Mouse (Mus musculus) hindbrain, embryonic 16.5 days (tissue): ENCODE measurements at regions not wholly inside any gene's neighbourhood (a gene's known extent, or its start where the extent isn't known, plus 50 kb on each side); places are given as distances from the start of the nearest gene placed in this dataset.

ENCODE experiments used
- ATAC-seq: fragments of 200-750 bp; cut with Nextera tagmentation; 2 replicates; pipeline ENCODE4 v1.8.0; 2017; ENCODE audit warnings: moderate TSS enrichment, moderate library complexity
- H3K27ac ChIP-seq: fragments of 300-500 bp; sonication (generic); 2 replicates; pipeline ENCODE4 v1.5.1; 2014; ENCODE audit warnings: low read depth, mild to moderate bottlenecking, control low read depth, low read length, moderate library complexity
- H3K27me3 ChIP-seq: fragments of 300-500 bp; sonication (generic); replicated peaks from 2 replicates; pipeline ENCODE4 v1.6.1; 2014; ENCODE audit warnings: low read length; ENCODE audit not compliant: control insufficient read depth, insufficient read depth
- H3K36me3 ChIP-seq: fragments of 300-500 bp; sonication (generic); 2 replicates; pipeline ENCODE4 v1.6.1; 2014; ENCODE audit warnings: mild to moderate bottlenecking, low read length, moderate library complexity, mixed read lengths; ENCODE audit not compliant: control insufficient read depth, insufficient read depth
- H3K4me1 ChIP-seq: fragments of 300-500 bp; sonication (generic); 2 replicates; pipeline ENCODE4 v1.6.1; 2014; ENCODE audit warnings: low read depth, low read length; ENCODE audit not compliant: control insufficient read depth, insufficient read depth
- H3K4me2 ChIP-seq: fragments of 300-500 bp; sonication (generic); 2 replicates; pipeline ENCODE4 v1.6.1; 2014; ENCODE audit warnings: mild to moderate bottlenecking, low read length, control low read depth, moderate library complexity
- H3K4me3 ChIP-seq: fragments of 300-500 bp; sonication (generic); 2 replicates; pipeline ENCODE4 v1.5.1; 2014; ENCODE audit warnings: mild to moderate bottlenecking, low read length, control low read depth, moderate library complexity
- H3K9ac ChIP-seq: fragments of 300-500 bp; sonication (generic); 2 replicates; pipeline ENCODE4 v1.6.1; 2014; ENCODE audit warnings: low read depth, mild to moderate bottlenecking, control low read depth, low read length, moderate library complexity
- H3K9me3 ChIP-seq: fragments of 300-500 bp; sonication (generic); 2 replicates; pipeline ENCODE4 v1.6.1; 2014; ENCODE audit warnings: mild to moderate bottlenecking, low read length, moderate library complexity; ENCODE audit not compliant: control insufficient read depth
- WGBS: fragments of 180-500 bp; shearing (Covaris S2); extraction: QIAGEN DNeasy Blood & Tissue Kit; methylation state at CpG from one replicate; pipeline ENCODE4 v1.1.7; 2014; 5-methylcytosine and 5-hydroxymethylcytosine counted together

GRCm38 (mm10) chr11:64647938-64648337 lies 211.5 kb upstream of the F930015N05Rik start:
- Histone ChIP-seq H3K4me1 (no peaks in the 10 kb centered on the region), H3K36me3 (no peaks in the 10 kb centered on the region), H3K9me3 (no peaks in the 10 kb centered on the region), H3K27me3 (no peaks in the 10 kb centered on the region), H3K9ac (no peak overlapping the region), H3K4me2 (no peak overlapping the region), H3K27ac (no peak overlapping the region), H3K4me3 (no peak overlapping the region)
- WGBS, result 51% methylated on average over 2 of the region's 2 CpGs
- ATAC-seq, result no peak

GRCm38 (mm10) chr11:64650571-64651282 lies 214.3 kb upstream of the F930015N05Rik start:
- no peaks in the 10 kb centered on the region for H3K4me1 ChIP-seq
- no peak overlapping the region for H3K4me3 ChIP-seq
- no peak overlapping the region for H3K27ac ChIP-seq
- 76% methylated on average over 10 of the region's 10 CpGs for WGBS
- no peaks in the 10 kb centered on the region for H3K27me3 ChIP-seq
- no peak for ATAC-seq
- no peaks in the 10 kb centered on the region for H3K36me3 ChIP-seq
- H3K4me2 ChIP-seq, result no peak overlapping the region
- no peaks in the 10 kb centered on the region for H3K9me3 ChIP-seq
- H3K9ac ChIP-seq, result no peak overlapping the region

DNA sequence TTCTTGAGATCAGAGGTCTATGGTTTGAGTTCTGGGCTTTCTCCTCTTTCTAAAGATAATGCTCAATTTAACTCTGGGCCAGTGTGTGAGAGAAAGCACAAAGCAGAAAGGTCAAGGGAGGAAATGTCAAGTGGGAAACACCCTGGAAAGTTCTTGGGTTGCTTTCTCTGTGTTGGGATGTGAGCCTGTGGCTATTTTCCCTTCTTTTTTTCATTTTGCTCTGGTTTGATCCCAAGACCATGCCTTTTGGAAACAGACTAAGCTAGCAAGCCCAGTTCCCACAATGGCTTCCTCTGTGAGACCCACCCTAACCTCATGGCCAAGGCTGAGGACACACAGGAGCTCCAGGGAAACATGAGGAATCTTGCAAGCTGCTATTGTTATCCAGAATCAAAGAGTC lies 216.4 kb upstream of the F930015N05Rik start:
- ATAC-seq, result no peak
- H3K4me2 ChIP-seq, result no peak overlapping the region
- no peaks in the 10 kb centered on the region for H3K36me3 ChIP-seq
- H3K9ac ChIP-seq, result no peak overlapping the region
- no peak overlapping the region for H3K27ac ChIP-seq
- no peaks in the 10 kb centered on the region for H3K27me3 ChIP-seq
- H3K9me3 ChIP-seq, result no peaks in the 10 kb centered on the region
- no peaks in the 10 kb centered on the region for H3K4me1 ChIP-seq
- no peak overlapping the region for H3K4me3 ChIP-seq

GRCm38 (mm10) chr11:64655162-64655561 lies 218.7 kb upstream of the F930015N05Rik start:
- no peaks in the 10 kb centered on the region for H3K4me1 ChIP-seq

DNA sequence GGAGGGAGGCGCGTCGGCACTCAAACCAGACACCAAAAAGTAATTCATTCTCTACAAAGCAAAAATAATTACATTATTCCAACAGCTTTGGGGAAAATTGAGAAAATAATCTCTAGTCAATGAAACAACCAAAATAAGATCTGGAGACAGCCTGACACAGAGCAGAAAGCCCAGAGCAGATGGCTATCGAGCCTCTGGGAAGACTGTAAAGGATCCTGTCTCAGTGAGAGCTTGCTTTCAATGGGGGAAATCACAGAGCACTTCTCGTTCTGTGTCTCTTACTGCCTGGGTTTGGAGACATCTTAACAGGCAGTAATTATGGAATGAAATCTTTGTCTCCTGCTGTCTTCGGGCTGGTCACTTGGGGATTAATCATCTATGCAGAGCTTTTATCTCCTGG lies 226.7 kb upstream of the F930015N05Rik start:
- Histone ChIP-seq H3K4me1 (no peaks in the 10 kb centered on the region), H3K36me3 (no peaks in the 10 kb centered on the region), H3K4me2 (peak overlapping the region; percentile 27; the same call in 1 of the 2 replicates), H3K9me3 (no peaks in the 10 kb centered on the region), H3K27ac (no peak overlapping the region), H3K27me3 (no peaks in the 10 kb centered on the region), H3K4me3 (no peak overlapping the region), H3K9ac (no peak overlapping the region)
- 32% methylated on average over 6 of the region's 6 CpGs for WGBS
- no peak for ATAC-seq

More at GRCm38 (mm10) chr11:64655162-64655561, 218.7 kb upstream of the F930015N05Rik start:
- Histone ChIP-seq H3K9me3 (no peaks in the 10 kb centered on the region), H3K27ac (no peak overlapping the region), H3K9ac (no peak overlapping the region), H3K36me3 (no peaks in the 10 kb centered on the region), H3K27me3 (no peaks in the 10 kb centered on the region), H3K4me2 (no peak overlapping the region), H3K4me3 (no peak overlapping the region)
- no peak for ATAC-seq
- WGBS, result 93% methylated on average over 1 of the region's 1 CpGs

DNA sequence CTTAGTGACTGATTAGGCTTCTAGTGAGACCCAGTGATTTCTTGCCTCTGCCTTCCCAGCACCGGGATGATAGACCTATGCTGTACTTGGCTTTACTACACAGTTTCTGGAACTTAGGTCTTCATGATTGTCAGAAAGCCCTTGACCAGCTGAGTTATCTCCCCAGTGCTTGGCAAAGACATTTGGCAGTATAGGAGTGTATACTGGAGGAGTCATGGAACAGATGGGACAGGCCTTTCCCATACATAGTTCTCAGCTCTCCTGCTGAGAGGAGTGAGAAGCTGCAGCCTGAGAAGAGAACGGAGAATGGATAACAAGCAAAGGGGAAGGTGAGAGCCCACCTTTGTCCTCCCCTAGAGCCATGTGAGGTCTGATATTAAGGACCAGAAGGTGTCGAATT lies 230.6 kb upstream of the F930015N05Rik start:
- no peak for ATAC-seq
- WGBS, result 79% methylated on average over 3 of the region's 3 CpGs
- H3K9me3 ChIP-seq, result no peaks in the 10 kb centered on the region
- no peaks in the 10 kb centered on the region for H3K27me3 ChIP-seq
- H3K36me3 ChIP-seq, result no peaks in the 10 kb centered on the region
- H3K4me2 ChIP-seq, result no peak overlapping the region
- no peak overlapping the region for H3K9ac ChIP-seq
- no peak overlapping the region for H3K4me3 ChIP-seq
- no peaks in the 10 kb centered on the region for H3K4me1 ChIP-seq
- H3K27ac ChIP-seq, result no peak overlapping the region

GRCm38 (mm10) chr11:64667521-64667920 lies 231.1 kb upstream of the F930015N05Rik start:
- Histone ChIP-seq H3K9me3 (no peaks in the 10 kb centered on the region), H3K27ac (no peak overlapping the region), H3K36me3 (no peaks in the 10 kb centered on the region), H3K9ac (no peak overlapping the region), H3K27me3 (no peaks in the 10 kb centered on the region), H3K4me2 (no peak overlapping the region), H3K4me1 (no peaks in the 10 kb centered on the region), H3K4me3 (no peak overlapping the region)
- 62% methylated on average over 7 of the region's 7 CpGs for whole genome bisulfite sequencing
- ATAC-seq, result no peak

- Histone ChIP-seq H3K4me2 (no peak overlapping the region), H3K9ac (no peak overlapping the region), H3K9me3 (no peaks in the 10 kb centered on the region), H3K27me3 (no peaks in the 10 kb centered on the region), H3K36me3 (no peaks in the 10 kb centered on the region), H3K4me1 (no peaks in the 10 kb centered on the region), H3K4me3 (no peak overlapping the region), H3K27ac (no peak overlapping the region)
- no peak for ATAC-seq
- 50% methylated on average over 3 of the region's 3 CpGs for WGBS
These were observed 235.4 kb upstream of the F930015N05Rik start for GRCm38 (mm10) chr11:64671898-64672297.

DNA sequence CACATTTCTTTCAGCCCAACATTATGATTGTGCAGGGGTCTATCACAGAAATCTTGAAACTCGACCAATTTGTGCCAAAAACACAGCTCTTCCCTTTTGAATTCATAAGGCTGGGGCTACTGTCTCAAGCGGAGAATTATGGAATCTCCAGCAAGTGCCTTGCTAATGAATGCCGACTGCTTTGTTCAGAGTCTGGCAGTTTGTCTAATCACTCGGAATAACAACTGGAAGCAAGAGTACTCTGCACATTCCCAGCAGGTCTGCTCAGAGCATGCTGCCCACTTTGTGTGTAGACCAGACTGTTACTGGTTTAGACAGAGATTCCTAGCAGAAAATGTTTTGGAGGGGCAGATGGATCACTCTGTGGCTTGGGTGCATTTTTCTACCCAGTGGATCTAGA lies 237.1 kb upstream of the F930015N05Rik start:
- no peak overlapping the region for H3K4me2 ChIP-seq
- H3K36me3 ChIP-seq, result no peaks in the 10 kb centered on the region
- H3K4me3 ChIP-seq, result no peak overlapping the region
- H3K27ac ChIP-seq, result no peak overlapping the region
- no peaks in the 10 kb centered on the region for H3K27me3 ChIP-seq
- no peaks in the 10 kb centered on the region for H3K4me1 ChIP-seq
- no peak overlapping the region for H3K9ac ChIP-seq
- 48% methylated on average over 4 of the region's 4 CpGs for WGBS
- no peak for ATAC-seq
- no peaks in the 10 kb centered on the region for H3K9me3 ChIP-seq
